Mouse (Mus musculus) heart, embryonic 10.5 days (tissue): ENCODE measurements at regions not wholly inside any gene's neighbourhood (a gene's known extent, or its start where the extent isn't known, plus 50 kb on each side); places are given as distances from the start of the nearest gene placed in this dataset.

Source experiments
- DNase-seq: peaks from one replicate; pipeline ENCODE4 v3.0.0-alpha.2; 2017; ENCODE audit warnings: low spot score
- H3K27ac ChIP-seq: fragments of 300-500 bp; sonication (generic); 2 replicates; pipeline ENCODE4 v1.5.1; 2016; ENCODE audit warnings: mild to moderate bottlenecking
- H3K27me3 ChIP-seq: fragments of 300-500 bp; sonication (generic); 2 replicates; pipeline ENCODE4 v1.6.1; 2016; ENCODE audit warnings: mild to moderate bottlenecking; ENCODE audit not compliant: poor library complexity, insufficient read depth, severe bottlenecking
- H3K36me3 ChIP-seq: fragments of 300-500 bp; sonication (generic); 2 replicates; pipeline ENCODE4 v1.6.1; 2016; ENCODE audit warnings: mild to moderate bottlenecking, moderate library complexity
- H3K4me1 ChIP-seq: fragments of 300-500 bp; sonication (generic); 2 replicates; pipeline ENCODE4 v1.6.1; 2016; ENCODE audit warnings: mild to moderate bottlenecking
- H3K4me3 ChIP-seq: fragments of 300-500 bp; sonication (generic); 2 replicates; pipeline ENCODE4 v1.5.1; 2016; ENCODE audit warnings: mild to moderate bottlenecking, moderate library complexity
- H3K9me3 ChIP-seq: fragments of 300-500 bp; sonication (generic); 2 replicates; pipeline ENCODE4 v1.6.1; 2016; ENCODE audit warnings: mild to moderate bottlenecking, moderate library complexity
- WGBS: fragments of 180-500 bp; shearing (Covaris S2); methylation state at CpG from one replicate; pipeline ENCODE4 v1.1.7; 2016; 5-methylcytosine and 5-hydroxymethylcytosine counted together

DNA sequence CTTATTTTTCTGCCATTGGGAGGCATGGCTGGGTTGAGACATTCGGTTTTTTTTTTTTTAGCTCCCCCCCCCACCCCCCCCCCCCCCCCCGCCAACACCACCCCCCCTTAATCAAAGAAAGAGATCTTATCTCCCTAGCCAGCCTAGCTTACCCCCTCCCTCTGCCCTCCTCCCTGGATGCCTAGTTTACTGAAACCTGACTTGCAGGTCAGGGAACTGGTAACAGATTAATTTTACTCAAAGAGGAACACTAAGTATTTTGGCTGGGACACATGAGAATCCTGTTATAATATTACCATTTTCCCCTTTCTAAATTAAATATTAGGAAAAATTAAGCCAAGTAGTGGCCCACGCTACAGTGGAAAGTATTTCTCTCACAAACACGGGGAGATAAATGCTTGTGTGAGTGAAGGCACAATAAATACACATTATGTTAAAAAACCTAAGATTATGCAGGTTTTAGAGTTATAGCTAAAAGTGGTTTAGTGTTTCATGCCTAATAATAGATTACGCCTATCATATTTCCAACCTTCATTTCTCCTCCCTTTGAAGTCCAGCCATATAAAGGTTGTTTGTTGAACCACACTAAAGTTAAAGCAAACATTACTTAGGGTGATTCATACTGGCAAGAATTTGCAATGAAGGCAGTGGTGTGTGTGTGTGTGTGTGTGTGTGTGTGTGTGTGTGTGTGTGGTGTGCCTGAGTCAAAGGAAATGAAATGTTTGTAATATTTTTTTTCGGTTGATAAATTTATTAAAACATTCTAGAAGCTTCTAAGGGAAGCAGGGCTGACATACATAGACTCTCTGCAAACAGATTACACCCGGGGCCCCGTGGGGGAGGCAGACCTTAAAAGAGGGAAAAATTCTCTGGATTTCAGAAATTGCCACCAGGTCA lies 76.0 kb upstream of the Arid5b start:
- Histone ChIP-seq H3K4me3 (no peak overlapping the region), H3K27me3 (no peaks in the 10 kb centered on the region), H3K9me3 (no peaks in the 10 kb centered on the region; the same call in 1 of the 2 replicates), H3K36me3 (no peaks in the 10 kb centered on the region), H3K4me1 (0 out of 2 replicates have a peak, but pooled peaks cover 7% of the 10 kb centered on the region), H3K27ac (peak overlapping the region; percentile 74)
- 52% methylated on average over 7 of the region's 8 CpGs for WGBS
- no peak for DNase-seq

GRCm38 (mm10) chr10:68353692-68354232 lies 75.2 kb upstream of the Arid5b start:
- 0 out of 2 replicates have a peak, but pooled peaks cover 7% of the 10 kb centered on the region for H3K4me1 ChIP-seq
- 75% methylated on average over 18 of the region's 18 CpGs for WGBS
- H3K9me3 ChIP-seq: no peaks in the 10 kb centered on the region
- peak overlapping the region; percentile 42; the same call in 1 of the 2 replicates for H3K27ac ChIP-seq
- DNase-seq: no peak
- H3K4me3 ChIP-seq: no peak overlapping the region
- H3K27me3 ChIP-seq: no peaks in the 10 kb centered on the region
- no peaks in the 10 kb centered on the region for H3K36me3 ChIP-seq

DNA sequence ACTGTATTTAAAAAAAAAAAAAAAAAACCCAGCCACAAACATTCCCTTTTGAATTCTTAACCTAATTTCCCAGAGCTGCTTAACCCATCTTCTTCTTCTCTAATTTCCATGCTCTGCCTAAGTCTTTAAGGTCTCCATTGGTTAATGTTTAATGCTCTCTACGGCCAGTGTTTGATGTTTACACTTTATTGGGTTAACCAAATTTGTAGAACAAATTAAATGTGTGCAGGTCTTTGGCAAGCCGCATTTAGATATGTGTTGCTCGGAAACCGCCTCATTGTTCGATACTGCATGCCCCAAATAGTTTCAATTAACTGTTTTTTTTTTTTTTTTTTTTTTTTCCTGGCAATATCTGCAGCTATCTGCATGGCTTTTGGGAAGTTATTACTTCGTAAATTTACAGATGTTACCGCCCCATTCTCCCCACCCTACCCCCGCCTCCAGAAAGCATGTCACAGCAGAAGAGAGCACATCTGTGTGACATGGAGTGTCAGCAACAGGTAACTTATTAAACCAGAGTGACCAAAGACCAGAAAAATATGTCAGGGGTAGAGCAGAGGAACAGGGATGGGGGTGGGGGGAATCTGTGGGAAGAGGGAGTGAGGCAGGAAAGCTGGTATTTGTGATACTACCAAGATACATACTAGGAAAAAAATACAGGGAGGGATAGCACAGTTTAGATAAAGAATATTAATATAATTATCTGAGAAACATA lies 73.5 kb upstream of the Arid5b start:
- Histone ChIP-seq H3K4me1 (peaks cover 12% of the 10 kb centered on the region; the same call in 1 of the 2 replicates), H3K27me3 (no peaks in the 10 kb centered on the region), H3K9me3 (no peaks in the 10 kb centered on the region), H3K36me3 (no peaks in the 10 kb centered on the region), H3K4me3 (no peak overlapping the region), H3K27ac (no peak overlapping the region)
- no peak for DNase-seq
- WGBS: 88% methylated on average over 8 of the region's 8 CpGs

- H3K4me1 ChIP-seq: peaks cover 12% of the 10 kb centered on the region; the same call in 1 of the 2 replicates
- H3K4me3 ChIP-seq: no peak overlapping the region
- DNase-seq: no peak
- H3K9me3 ChIP-seq: no peaks in the 10 kb centered on the region
- H3K36me3 ChIP-seq: no peaks in the 10 kb centered on the region
- no peak overlapping the region for H3K27ac ChIP-seq
- 80% methylated on average over 5 of the region's 5 CpGs for WGBS
- no peaks in the 10 kb centered on the region for H3K27me3 ChIP-seq
Measured at GRCm38 (mm10) chr10:68351441-68351840, 72.9 kb upstream of the Arid5b start.

- H3K27me3 ChIP-seq: no peaks in the 10 kb centered on the region
- WGBS: 79% methylated on average over 12 of the region's 12 CpGs
- no peak for DNase-seq
- H3K36me3 ChIP-seq: no peaks in the 10 kb centered on the region
- no peaks in the 10 kb centered on the region for H3K9me3 ChIP-seq
- no peak overlapping the region for H3K4me3 ChIP-seq
- H3K27ac ChIP-seq: no peak overlapping the region
- H3K4me1 ChIP-seq: peaks cover 12% of the 10 kb centered on the region; the same call in 1 of the 2 replicates
Measured at GRCm38 (mm10) chr10:68350798-68351197, 72.3 kb upstream of the Arid5b start.

GRCm38 (mm10) chr10:68347806-68348205 lies 69.3 kb upstream of the Arid5b start:
- no peak overlapping the region for H3K27ac ChIP-seq
- H3K4me3 ChIP-seq: no peak overlapping the region
- H3K36me3 ChIP-seq: no peaks in the 10 kb centered on the region
- no peaks in the 10 kb centered on the region for H3K27me3 ChIP-seq
- no peak for DNase-seq
- H3K9me3 ChIP-seq: 0 out of 2 replicates have a peak, but pooled peaks cover 4% of the 10 kb centered on the region
- H3K4me1 ChIP-seq: peaks cover 9% of the 10 kb centered on the region; the same call in 1 of the 2 replicates
- 90% methylated on average over 7 of the region's 7 CpGs for WGBS

- H3K27me3 ChIP-seq: no peaks in the 10 kb centered on the region
- H3K4me1 ChIP-seq: peaks cover 9% of the 10 kb centered on the region; the same call in 1 of the 2 replicates
- WGBS: 88% methylated on average over 18 of the region's 18 CpGs
- H3K4me3 ChIP-seq: no peak overlapping the region
- DNase-seq: no peak
- 0 out of 2 replicates have a peak, but pooled peaks cover 6% of the 10 kb centered on the region for H3K9me3 ChIP-seq
- no peak overlapping the region for H3K27ac ChIP-seq
- H3K36me3 ChIP-seq: no peaks in the 10 kb centered on the region
Measured at GRCm38 (mm10) chr10:68344991-68345720, 66.6 kb upstream of the Arid5b start.

- H3K9me3 ChIP-seq: 0 out of 2 replicates have a peak, but pooled peaks cover 6% of the 10 kb centered on the region
- peaks cover 9% of the 10 kb centered on the region; the same call in 1 of the 2 replicates for H3K4me1 ChIP-seq
- WGBS: 88% methylated on average over 2 of the region's 2 CpGs
- H3K27me3 ChIP-seq: no peaks in the 10 kb centered on the region
- H3K27ac ChIP-seq: no peak overlapping the region
- no peak for DNase-seq
- no peak overlapping the region for H3K4me3 ChIP-seq
- no peaks in the 10 kb centered on the region for H3K36me3 ChIP-seq
Measured at GRCm38 (mm10) chr10:68344211-68344610, 65.7 kb upstream of the Arid5b start.

DNA sequence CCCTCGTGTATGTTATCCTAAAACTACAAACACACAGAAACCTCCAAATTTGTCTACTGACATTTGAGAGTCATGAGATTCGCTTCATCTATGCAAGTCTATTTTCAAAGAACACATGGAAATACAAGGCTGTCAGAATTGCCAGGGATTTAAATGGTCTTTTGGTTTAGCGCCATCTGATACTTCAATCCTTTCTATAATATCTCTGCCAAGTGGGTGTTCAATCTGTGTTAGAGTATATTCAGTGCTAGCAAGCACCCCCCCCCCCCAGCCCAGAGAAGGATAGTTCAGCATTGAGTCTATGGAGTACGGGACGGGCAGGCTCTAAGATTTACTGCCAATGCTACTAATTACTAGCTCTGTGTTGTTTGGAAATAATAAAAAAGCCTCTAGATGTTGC lies 55.5 kb upstream of the Arid5b start:
- Histone ChIP-seq H3K36me3 (no peaks in the 10 kb centered on the region), H3K27me3 (no peaks in the 10 kb centered on the region), H3K4me1 (no peaks in the 10 kb centered on the region), H3K4me3 (no peak overlapping the region), H3K9me3 (peaks cover 2% of the 10 kb centered on the region; the same call in 1 of the 2 replicates), H3K27ac (no peak overlapping the region)
- DNase-seq: no peak
- WGBS: 81% methylated on average over 5 of the region's 5 CpGs
